Mouse (Mus musculus) CH12.LX (cell line): ENCODE measurements around the gene Nacc1. TPM values are rescaled to one million over a fixed set of nuclear protein-coding genes. Genes with fewer than 3 reads are reported as not detected.

Experiments used
- DNase-seq: peaks from one replicate; pipeline ENCODE4 v3.0.0-alpha.2; 2013; ENCODE audit errors: extremely low read depth
- H3K27ac ChIP-seq: 2 replicates; pipeline ENCODE4 v1.5.1; 2012; ENCODE audit warnings: low read depth, mild to moderate bottlenecking, control low read depth, moderate library complexity; ENCODE audit not compliant: insufficient read depth
- H3K27me3 ChIP-seq: replicated peaks from 2 replicates; pipeline ENCODE3; 2012; ENCODE audit warnings: inconsistent platforms
- H3K36me3 ChIP-seq, 2 experiments: replicated peaks in 1 of 2; 2 replicates each; pipeline versions ENCODE3 to v1.6.1; 2012; ENCODE audit warnings: inconsistent platforms in 1 of 2, low read length in 1 of 2, mild to moderate bottlenecking in 1 of 2, mixed read lengths in 1 of 2, moderate library complexity in 1 of 2; ENCODE audit not compliant: control insufficient read depth in 1 of 2, insufficient read depth in 1 of 2
- H3K4me1 ChIP-seq, 2 experiments: 2 replicates each; pipeline ENCODE4 v1.6.1; 2012; ENCODE audit warnings: inconsistent platforms in 1 of 2, moderate library complexity in 1 of 2; ENCODE audit not compliant: insufficient read depth in 2 of 2, control insufficient read depth in 1 of 2
- H3K4me2 ChIP-seq: 2 replicates; pipeline ENCODE4 v1.6.1; 2012; ENCODE audit warnings: low read depth, mild to moderate bottlenecking, control low read depth; ENCODE audit not compliant: poor library complexity, insufficient read depth, severe bottlenecking
- H3K4me3 ChIP-seq, 3 experiments: fragments of 150-350 bp in 1 of 3; sonication (generic) in 1 of 3; replicated peaks in 1 of 3; 2 replicates each; pipeline versions ENCODE3 to v1.5.1; 2011 to 2012; ENCODE audit warnings: low read depth in 2 of 3, low read length in 2 of 3, mild to moderate bottlenecking in 2 of 3, moderate library complexity in 2 of 3, control low read depth in 1 of 3, improper control_type of control experiment in 1 of 3, inconsistent platforms in 1 of 3, mixed read lengths in 1 of 3; ENCODE audit not compliant: poor library complexity in 1 of 3
- H3K79me2 ChIP-seq: replicated peaks from 2 replicates; pipeline ENCODE4 v1.6.1; 2012; ENCODE audit warnings: mild to moderate bottlenecking, moderate library complexity; ENCODE audit not compliant: control insufficient read depth, poor library complexity, insufficient read depth, severe bottlenecking; ENCODE audit errors: extremely low read depth
- H3K9ac ChIP-seq: 2 replicates; pipeline ENCODE4 v1.6.1; 2012; ENCODE audit warnings: low read depth, mild to moderate bottlenecking, control low read depth, moderate library complexity; ENCODE audit not compliant: insufficient read depth
- H3K9me3 ChIP-seq: replicated peaks from 2 replicates; pipeline ENCODE3; 2012; ENCODE audit warnings: low read length, inconsistent platforms, mixed read lengths
- BHLHE40 ChIP-seq: IDR thresholded peaks from 2 replicates; pipeline ENCODE4 v1.6.1; 2011; ENCODE audit warnings: mild to moderate bottlenecking, low read depth, low read length, improper control_type of control experiment
- CHD2 ChIP-seq: IDR thresholded peaks from 2 replicates; pipeline ENCODE4 v1.6.1; 2011; ENCODE audit warnings: low read length, improper control_type of control experiment
- CTCF ChIP-seq, 2 experiments: IDR thresholded peaks in 1 of 2; conservative IDR thresholded peaks in 1 of 2; 2 replicates each; pipeline ENCODE4 v1.5.1; 2011 to 2012; ENCODE audit warnings: low read depth in 2 of 2, low read length in 2 of 2, improper control_type of control experiment in 1 of 2, inconsistent platforms in 1 of 2, mild to moderate bottlenecking in 1 of 2, moderate library complexity in 1 of 2
- E2F4 ChIP-seq: IDR thresholded peaks from 2 replicates; pipeline ENCODE4 v1.6.1; 2011; ENCODE audit warnings: low read depth, low read length, improper control_type of control experiment; ENCODE audit not compliant: insufficient replicate concordance
- EP300 ChIP-seq: IDR thresholded peaks from 2 replicates; pipeline ENCODE4 v1.6.1; 2011; ENCODE audit warnings: low read length, improper control_type of control experiment
- GABPA ChIP-seq: IDR thresholded peaks from 2 replicates; pipeline ENCODE4 v1.6.1; 2012; ENCODE audit warnings: low read depth, low read length, improper control_type of control experiment, inconsistent platforms; ENCODE audit not compliant: insufficient replicate concordance
- IRF4 ChIP-seq: IDR thresholded peaks from 2 replicates; pipeline ENCODE4 v1.6.1; 2014; ENCODE audit warnings: low read depth, mild to moderate bottlenecking, inconsistent platforms, low read length, improper control_type of control experiment
- JUN ChIP-seq: IDR thresholded peaks from 2 replicates; pipeline ENCODE4 v1.6.1; 2011; ENCODE audit warnings: low read depth, mild to moderate bottlenecking, low read length, improper control_type of control experiment, moderate library complexity; ENCODE audit not compliant: insufficient read depth
- JUND ChIP-seq: conservative IDR thresholded peaks from 2 replicates; pipeline ENCODE4 v1.6.1; 2011; ENCODE audit warnings: low read depth, low read length, improper control_type of control experiment
- KAT2A ChIP-seq: IDR thresholded peaks from 2 replicates; pipeline ENCODE4 v1.6.1; 2012; ENCODE audit warnings: low read length, improper control_type of control experiment, inconsistent platforms; ENCODE audit not compliant: insufficient replicate concordance
- MAX ChIP-seq: IDR thresholded peaks from 2 replicates; pipeline ENCODE4 v1.6.1; 2011; ENCODE audit warnings: low read length, improper control_type of control experiment
- MAZ ChIP-seq: IDR thresholded peaks from 2 replicates; pipeline ENCODE4 v1.6.1; 2012; ENCODE audit warnings: low read depth, mild to moderate bottlenecking, inconsistent platforms, low read length, improper control_type of control experiment, moderate library complexity
- MXI1 ChIP-seq: IDR thresholded peaks from 2 replicates; pipeline ENCODE4 v1.6.1; 2011; ENCODE audit warnings: mild to moderate bottlenecking, low read depth, low read length, improper control_type of control experiment
- MYC ChIP-seq: IDR thresholded peaks from 2 replicates; pipeline ENCODE4 v1.6.1; 2011; ENCODE audit warnings: low read depth, mild to moderate bottlenecking, improper control_type of control experiment, low read length
- NELFE ChIP-seq: IDR thresholded peaks from 2 replicates; pipeline ENCODE4 v1.6.1; 2011; ENCODE audit warnings: low read depth, low read length, improper control_type of control experiment
- NRF1 ChIP-seq: IDR thresholded peaks from 2 replicates; pipeline ENCODE4 v1.6.1; 2014; ENCODE audit warnings: low read depth, mild to moderate bottlenecking, inconsistent platforms, low read length, improper control_type of control experiment, moderate library complexity
- PAX5 ChIP-seq: IDR thresholded peaks from 2 replicates; pipeline ENCODE4 v1.6.1; 2012; ENCODE audit warnings: low read length, inconsistent platforms, mixed read lengths
- POLR2A ChIP-seq: IDR thresholded peaks from 2 replicates; pipeline ENCODE4 v1.6.1; 2011; ENCODE audit warnings: low read depth, mild to moderate bottlenecking, improper control_type of control experiment, low read length
- SMC3 ChIP-seq: IDR thresholded peaks from 2 replicates; pipeline ENCODE4 v1.6.1; 2011; ENCODE audit warnings: low read depth, low read length, improper control_type of control experiment
- TBP ChIP-seq: conservative IDR thresholded peaks from 2 replicates; pipeline ENCODE4 v1.6.1; 2011; ENCODE audit warnings: low read depth, low read length, improper control_type of control experiment
- TCF12 ChIP-seq: IDR thresholded peaks from 2 replicates; pipeline ENCODE4 v1.6.1; 2014; ENCODE audit warnings: low read depth, mild to moderate bottlenecking, inconsistent platforms, low read length, improper control_type of control experiment
- UBTF ChIP-seq: IDR thresholded peaks from 2 replicates; pipeline ENCODE4 v1.6.1; 2012; ENCODE audit warnings: low read depth, mild to moderate bottlenecking, inconsistent platforms, low read length, improper control_type of control experiment, moderate library complexity
- USF1 ChIP-seq: IDR thresholded peaks from 2 replicates; pipeline ENCODE4 v1.6.1; 2014; ENCODE audit warnings: low read depth, mild to moderate bottlenecking, inconsistent platforms, low read length, improper control_type of control experiment
- USF2 ChIP-seq: conservative IDR thresholded peaks from 2 replicates; pipeline ENCODE4 v1.6.1; 2011; ENCODE audit warnings: low read depth, low read length, improper control_type of control experiment
- ZC3H11A ChIP-seq: IDR thresholded peaks from 2 replicates; pipeline ENCODE4 v1.6.1; 2012; ENCODE audit warnings: low read depth, mild to moderate bottlenecking, inconsistent platforms, low read length, improper control_type of control experiment
- dilution Hi-C: fragments of 300-500 bp; cut with MboI; formaldehyde crosslinking; loops from 2 replicates; pipeline ENCODE4 v1.14.3; 2020; ENCODE audit warnings: low sequenced_read_pairs; ENCODE audit not compliant: extremely low pct_unique_long_range_greater_than_20kb, extremely low pct_ligation_motif_present
- in situ Hi-C: fragments of 300-500 bp; cut with MboI; formaldehyde crosslinking; loops from 3 replicates; pipeline ENCODE4 v1.14.3; 2019; ENCODE audit warnings: low sequenced_read_pairs, low pct_ligation_motif_present, low pct_unique_long_range_greater_than_20kb, mixed read lengths
- polyA plus RNA-seq: library from polyadenylated mRNA; unstranded; fragments of >175 nt; gene quantifications from 2 replicates; pipeline ENCODE4 v1.2.1, GENCODE M21; 2012; ENCODE audit warnings: low read depth; ENCODE audit not compliant: insufficient read length
- total RNA-seq, 2 experiments: library from RNA; depleted of rRNA; stranded (reverse); fragments of 300-350 nt in 1 of 2; fragments of >200 nt in 1 of 2; gene quantifications; 2 replicates each; pipeline ENCODE4 v1.2.3; 2012 to 2014

The Nacc1 gene
- total and polyA plus RNA-seq, 3 experiments: 23.3 to 84.1 (median 45.1) TPM

DNA sequence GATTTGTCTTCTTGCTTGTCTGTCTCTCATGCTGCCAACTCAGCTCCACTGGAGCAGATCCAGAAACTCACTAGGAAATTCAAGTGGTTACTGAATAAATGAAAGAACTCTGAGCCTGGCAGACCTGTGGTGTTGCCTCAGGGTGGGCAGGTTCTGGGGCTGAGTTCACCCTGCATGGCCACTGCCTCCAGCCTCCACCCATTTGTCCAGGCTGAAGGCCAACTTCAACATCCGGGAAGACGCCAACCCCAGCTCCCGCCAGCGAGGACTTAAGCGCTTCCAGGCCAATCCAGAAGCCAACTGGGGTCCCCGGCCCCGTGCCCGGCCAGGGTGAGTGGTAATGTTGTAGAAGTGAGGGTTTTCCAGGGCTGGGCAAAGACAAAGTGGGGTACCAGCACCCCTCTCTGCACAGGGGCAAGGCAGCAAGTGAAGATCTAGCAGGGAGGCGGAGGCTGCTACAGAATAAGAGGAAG, 11.3 kb upstream of the Nacc1 start:
- dilution Hi-C loops (no loop called here), in situ Hi-C loops (no loop called here)
- Histone ChIP-seq H3K4me1 (peaks cover 14 to 46% of the 10 kb centered on the region in 2 experiments), H3K9me3 (no peaks in the 10 kb centered on the region), H3K4me2 (no peak overlapping the region), H3K4me3 (no peak overlapping the region), H3K27me3 (no peaks in the 10 kb centered on the region), H3K79me2 (peaks cover 18% of the 10 kb centered on the region), H3K9ac (no peak overlapping the region), H3K36me3 (peaks cover 54 to 73% of the 10 kb centered on the region in 2 experiments), H3K27ac (peak overlapping the region; percentile 90)
- TF ChIP-seq UBTF (no peak), MYC (no peak), NELFE (no peak), E2F4 (no peak), MAX (no peak), IRF4 (no peak), PAX5 (no peak), MXI1 (no peak), BHLHE40 (no peak), NRF1 (no peak), MAZ (no peak), ZC3H11A (no peak), TBP (no peak), TCF12 (no peak)
- no peak for DNase-seq

DNA sequence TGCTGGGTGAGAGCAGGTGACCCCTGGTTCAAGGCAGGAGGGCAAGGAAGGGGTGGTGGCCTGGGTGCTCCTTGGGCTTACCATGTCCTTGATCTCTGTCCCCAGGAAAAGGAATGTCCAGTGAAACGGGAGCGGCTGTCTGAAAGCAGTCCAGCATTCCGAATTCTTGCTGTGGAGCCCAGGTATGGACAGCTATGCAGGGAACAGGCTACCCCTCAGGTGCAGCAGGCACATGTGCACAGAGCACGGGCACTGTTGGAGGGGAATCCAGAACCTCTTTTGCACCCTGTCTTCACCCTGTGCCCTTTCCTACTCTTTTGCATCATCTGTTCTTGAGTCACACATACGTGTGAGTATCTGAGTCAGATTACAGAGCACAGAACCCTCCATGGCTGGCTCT, 10.6 kb upstream of the Nacc1 start:
- peaks cover 12% of the 10 kb centered on the region for H3K79me2 ChIP-seq
- H3K4me2 ChIP-seq: no peak overlapping the region
- H3K36me3 ChIP-seq: peaks cover 59 to 74% of the 10 kb centered on the region in 2 experiments
- no peaks in the 10 kb centered on the region for H3K9me3 ChIP-seq
- H3K9ac ChIP-seq: no peak overlapping the region
- TF ChIP-seq EP300 (no peak), SMC3 (no peak), MYC (no peak), KAT2A (no peak), NRF1 (no peak), CHD2 (no peak), TBP (no peak), JUND (no peak), JUN (no peak), USF2 (no peak), GABPA (no peak), POLR2A (no peak), CTCF (conservative IDR thresholded peaks at IDR 0.05 in 1 of 2, IDR thresholded peaks at IDR 0.05 in 1 of 2; ENCODE audit: low read depth in 2 of 2, low read length in 2 of 2) (no peak), USF1 (no peak), UBTF (no peak)
- H3K4me1 ChIP-seq: peaks cover 9 to 40% of the 10 kb centered on the region in 2 experiments
- no peak overlapping the region for H3K4me3 ChIP-seq
- no peak overlapping the region for H3K27ac ChIP-seq
- in situ Hi-C loops: no loop called here
- H3K27me3 ChIP-seq: no peaks in the 10 kb centered on the region
- dilution Hi-C loops: no loop called here
- no peak for DNase-seq
